Mouse (Mus musculus) right cerebral cortex, postnatal 4 days (tissue): ENCODE data around the gene Rce1.

Experiments
- DNase-seq: peaks from one replicate; pipeline ENCODE4 v3.0.0-alpha.2; 2022

The Rce1 gene

DNA sequence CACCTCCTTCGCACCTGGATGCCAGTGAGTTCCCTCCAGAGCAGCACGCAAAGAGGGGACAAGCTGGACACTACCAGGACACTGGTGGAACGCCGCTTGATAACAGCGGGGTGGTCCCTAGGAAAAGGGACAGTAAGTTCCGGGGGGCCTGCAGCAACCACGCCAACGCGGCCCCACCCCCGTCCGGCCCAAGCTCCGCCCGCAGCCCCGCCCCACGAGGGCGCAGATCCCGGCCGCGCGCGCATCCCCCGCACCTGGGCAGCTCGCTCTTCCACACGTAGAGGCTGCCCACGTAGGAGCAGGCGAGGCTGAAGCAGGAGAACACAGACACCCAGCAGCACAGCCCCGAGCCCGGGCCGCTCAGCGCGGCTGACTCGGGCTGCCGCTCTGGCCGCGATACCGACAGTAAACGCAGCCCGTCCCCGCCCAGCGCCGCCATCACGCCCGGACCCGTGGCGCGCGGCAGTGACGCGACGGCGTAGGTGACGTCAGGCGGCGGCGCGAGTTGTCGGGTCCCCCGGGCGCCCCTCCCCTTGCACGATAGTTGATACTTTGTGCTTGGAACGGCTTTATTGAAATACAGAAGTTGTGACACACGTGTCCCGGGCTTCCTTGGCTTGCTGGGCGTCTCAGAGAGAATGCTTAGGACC, at the start of gene Rce1:
Gene Rce1, minus strand, starts transcription at position 463 of the 650 bp plus-strand sequence.
- DNase-seq = peak; percentile 92

DNA sequence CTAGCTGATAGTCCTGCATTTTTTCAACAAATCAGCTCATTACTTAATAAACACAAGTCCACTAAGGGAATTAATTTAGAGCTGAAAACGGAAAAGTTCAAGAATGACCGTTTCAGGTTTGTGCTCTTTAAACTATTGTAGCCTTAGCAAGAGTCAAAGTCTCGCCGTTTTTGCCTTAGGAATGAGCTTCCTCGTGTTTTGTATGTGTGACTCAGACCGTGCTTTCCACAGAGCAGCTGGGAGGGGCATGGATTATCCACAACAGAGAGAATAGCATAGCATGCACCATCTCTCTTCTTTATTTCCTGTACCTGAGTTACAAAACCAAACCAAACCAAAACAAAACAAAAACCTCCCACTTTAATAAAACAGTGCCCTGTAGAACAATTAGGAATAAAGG, 47.0 kb upstream of the Rce1 start:
- no peak for DNase-seq

GRCm38 (mm10) chr19:4670776-4671175, 45.3 kb upstream of the Rce1 start:
- DNase-seq = no peak

DNA sequence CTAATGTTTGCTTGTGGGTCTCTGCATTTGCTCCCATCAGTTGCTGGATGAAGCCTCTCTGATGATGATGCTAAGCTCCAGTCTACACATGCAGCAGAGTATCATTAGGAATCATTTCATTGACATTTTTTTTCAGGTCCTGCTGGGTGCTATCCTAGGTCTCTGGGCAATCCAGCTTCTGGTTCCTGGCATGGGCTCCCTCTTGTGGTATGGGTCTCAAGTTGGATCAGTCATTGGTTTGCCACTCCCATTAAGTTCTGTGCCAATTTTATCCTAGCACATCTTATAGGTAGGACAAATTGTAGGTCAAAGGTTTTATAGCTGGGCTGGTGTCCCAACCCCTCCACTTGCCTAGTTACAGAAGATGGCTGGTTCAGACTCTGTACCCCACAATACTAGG, 41.4 kb upstream of the Rce1 start:
- no peak for DNase-seq

GRCm38 (mm10) chr19:4658156-4658555, 32.7 kb upstream of the Rce1 start:
- no peak for DNase-seq

DNA sequence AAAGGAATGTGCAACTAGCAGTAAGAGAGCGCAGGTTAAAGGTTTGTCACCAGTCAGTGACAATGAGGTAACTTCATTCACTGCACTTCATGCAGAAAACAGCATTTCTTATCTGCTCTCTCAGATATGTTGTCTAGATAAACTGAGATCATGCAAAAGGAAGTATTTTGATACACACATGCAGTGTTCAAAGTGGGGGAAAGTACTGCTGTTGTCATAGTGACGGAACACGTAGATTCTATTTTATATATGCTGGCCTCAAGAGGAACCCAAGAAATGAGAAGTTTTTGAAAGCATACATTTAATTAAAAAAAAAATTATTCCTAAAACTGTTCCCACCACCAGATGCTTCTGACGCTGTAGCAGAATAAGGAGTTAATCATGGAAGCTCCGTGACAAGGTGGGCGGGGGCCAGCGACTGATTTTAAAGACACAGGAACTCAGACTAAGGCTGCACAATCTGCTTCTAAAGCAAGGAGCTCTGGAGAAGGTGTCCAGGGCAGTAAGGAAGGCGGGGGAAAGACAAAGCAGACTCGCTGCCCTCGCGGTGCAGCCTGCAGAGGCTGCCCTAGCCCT, 21.6 kb upstream of the Rce1 start:
- DNase-seq = peak; percentile 63

DNA sequence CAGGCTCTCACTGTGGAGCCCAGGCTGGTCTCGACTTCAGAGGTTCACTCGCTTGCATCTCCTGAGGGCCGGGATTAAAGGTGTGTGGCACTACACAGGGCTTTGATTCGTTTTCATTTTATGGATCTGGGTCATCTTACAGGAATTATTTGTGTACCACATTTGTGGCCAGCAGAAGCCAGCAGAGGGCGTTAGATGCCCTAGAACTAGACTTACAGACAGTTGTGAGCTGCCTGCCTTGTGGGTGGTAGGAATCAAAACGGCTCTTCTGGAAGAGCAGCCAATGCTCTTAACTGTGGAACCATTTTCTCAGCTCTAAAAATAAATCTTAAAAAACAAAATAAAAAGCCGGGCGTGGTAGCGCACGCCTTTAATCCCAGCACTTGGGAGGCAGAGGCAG, 18.8 kb upstream of the Rce1 start:
- peak; percentile 66 for DNase-seq

GRCm38 (mm10) chr19:4635986-4636385, 10.5 kb upstream of the Rce1 start:
- no peak for DNase-seq

GRCm38 (mm10) chr19:4628819-4629218, 3.4 kb upstream of the Rce1 start:
- DNase-seq = peak; percentile 80

GRCm38 (mm10) chr19:4625829-4626535, 541 bp upstream of the Rce1 start:
- no peak for DNase-seq

GRCm38 (mm10) chr19:4624406-4625178, 849 bp downstream of the Rce1 start:
- no peak for DNase-seq

DNA sequence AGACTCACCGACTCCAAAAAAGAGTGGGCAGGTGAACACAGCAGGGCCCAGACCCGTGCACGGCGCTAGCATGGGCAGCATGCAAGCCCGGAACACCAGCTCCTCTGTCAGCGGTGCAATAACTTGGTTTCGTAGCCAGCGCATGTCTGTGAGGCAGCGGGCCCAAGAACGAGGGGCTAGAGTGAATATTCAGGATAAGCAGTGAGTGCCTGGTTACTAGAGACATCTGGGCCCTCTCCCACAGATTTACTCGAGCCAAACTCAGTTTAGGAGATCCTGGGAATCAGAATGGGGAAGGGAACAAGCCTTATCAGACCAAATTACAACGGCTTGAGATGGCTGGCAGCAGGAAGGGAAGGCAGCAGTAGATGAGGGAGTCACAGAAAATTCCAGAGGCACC, 1.4 kb downstream of the Rce1 start:
- no peak for DNase-seq

GRCm38 (mm10) chr19:4623419-4623818, 2.0 kb downstream of the Rce1 start:
- DNase-seq = no peak

DNA sequence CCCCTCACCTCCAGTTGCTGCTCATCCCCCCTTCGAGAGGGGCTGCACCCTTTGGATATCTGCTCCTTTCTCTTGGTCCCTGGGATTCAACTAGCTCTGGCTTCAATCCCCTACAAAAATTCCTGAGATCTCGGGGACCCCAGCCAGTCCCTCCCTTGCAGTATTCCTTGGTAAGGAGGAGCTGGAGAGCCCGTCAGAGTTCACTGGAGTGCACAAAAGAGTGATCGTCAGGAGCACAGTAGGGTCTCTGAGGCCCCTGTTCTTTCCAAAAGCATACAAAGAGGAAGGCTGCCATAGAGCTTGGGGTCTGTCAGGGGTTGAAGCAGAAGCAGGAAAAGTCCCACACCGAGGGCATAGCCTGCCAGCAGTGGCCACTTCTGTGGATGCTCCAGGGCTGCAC, 2.7 kb downstream of the Rce1 start:
- no peak for DNase-seq

- no peak for DNase-seq
These were observed 4.7 kb downstream of the Rce1 start for GRCm38 (mm10) chr19:4620721-4621120.

DNA sequence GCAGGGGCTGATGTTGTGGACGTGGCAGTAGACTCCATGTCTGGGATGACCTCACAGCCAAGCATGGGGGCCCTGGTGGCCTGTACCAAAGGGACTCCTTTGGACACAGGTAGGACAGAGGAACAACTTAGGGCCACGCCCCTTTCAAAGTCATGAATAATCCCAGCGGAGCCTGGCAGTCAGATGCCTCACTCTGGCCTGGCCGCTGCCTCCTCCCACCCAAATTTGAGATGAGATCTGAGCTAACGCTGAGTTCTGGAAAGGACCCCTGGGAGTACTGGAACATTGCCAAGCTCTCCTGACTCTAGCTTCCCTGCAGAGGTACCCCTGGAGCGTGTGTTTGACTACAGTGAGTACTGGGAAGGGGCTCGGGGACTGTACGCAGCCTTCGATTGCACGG, 6.0 kb downstream of the Rce1 start:
- no peak for DNase-seq

DNA sequence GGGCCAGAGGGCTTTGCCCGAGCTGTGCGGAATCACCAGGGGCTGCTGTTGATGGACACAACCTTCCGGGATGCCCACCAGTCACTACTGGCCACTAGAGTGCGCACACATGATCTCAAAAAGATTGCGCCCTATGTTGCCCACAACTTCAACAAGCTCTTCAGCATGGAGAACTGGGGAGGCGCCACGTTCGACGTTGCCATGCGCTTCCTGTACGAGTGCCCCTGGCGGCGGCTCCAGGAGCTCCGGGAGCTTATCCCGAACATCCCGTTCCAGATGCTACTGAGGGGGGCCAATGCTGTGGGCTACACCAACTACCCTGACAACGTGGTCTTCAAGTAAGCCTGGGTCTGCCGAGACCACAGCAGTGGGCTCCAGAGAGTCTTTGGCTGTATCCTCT, 7.3 kb downstream of the Rce1 start:
- peak; percentile 66 for DNase-seq

DNA sequence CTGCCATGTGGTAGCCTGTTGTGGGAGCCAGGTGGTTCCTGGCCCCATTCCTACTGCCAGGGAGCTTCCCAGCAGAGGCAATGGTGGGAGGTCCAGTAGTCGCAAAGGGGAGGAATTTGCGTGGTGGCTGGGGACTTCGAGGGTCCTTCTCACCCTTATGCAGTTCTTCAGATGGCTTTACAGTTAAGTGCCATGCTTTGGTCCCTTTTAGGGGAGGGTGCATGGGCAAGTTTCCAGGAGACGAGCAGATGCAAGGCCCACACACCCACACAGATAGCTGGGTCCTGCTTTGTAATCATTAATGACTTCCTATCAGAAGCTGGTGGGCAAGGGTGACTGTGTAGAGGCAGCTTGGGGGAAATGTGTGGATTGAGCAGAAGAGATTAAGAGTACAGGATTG, 8.9 kb downstream of the Rce1 start:
- no peak for DNase-seq

GRCm38 (mm10) chr19:4615151-4616093, 10.0 kb downstream of the Rce1 start, which contains the start of gene Lrfn4:
Gene Lrfn4, minus strand, starts transcription at chr19:4615667.
- DNase-seq = peak; percentile 91

DNA sequence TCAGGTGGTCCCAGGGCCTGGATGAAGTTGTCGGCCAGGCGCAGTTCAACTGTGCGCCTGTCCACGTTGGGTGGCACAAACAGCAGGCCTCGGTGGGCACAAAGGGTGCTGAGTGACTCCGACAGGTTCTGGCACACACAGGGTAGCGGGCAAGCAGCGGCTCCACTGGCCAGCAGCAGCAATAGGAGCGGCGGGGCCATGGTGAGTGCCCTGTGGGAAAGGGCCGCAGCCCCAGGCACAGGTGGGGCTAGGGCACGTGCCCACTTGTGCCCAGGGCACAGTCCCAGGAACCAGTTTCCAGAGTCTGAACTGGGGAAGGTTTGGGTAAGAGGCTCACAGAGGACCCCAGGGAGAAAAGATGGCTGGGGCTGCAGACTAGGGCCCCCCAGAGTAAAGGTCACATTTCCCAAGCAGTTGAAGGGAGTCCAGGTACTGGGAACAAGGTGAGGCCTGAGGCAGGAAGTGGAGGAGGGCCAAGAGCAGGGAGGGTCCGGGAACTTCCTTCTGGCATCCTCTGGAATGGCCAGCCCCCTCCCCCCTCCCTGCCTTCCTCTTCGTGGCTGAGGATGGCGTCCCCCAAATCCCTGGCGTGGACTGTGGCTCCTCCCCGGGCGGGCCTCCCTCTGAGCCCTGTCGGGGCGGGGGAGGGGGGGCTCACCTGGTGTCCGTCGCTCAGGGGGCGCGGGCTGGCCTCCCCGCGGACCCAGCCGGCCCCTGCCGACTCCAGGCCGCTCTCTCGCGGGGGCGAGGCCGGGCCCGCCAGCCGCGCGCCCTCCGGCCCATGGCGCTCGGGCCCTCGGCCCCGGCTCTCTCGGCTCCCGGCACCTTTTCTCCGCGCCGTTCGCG, 10.9 kb downstream of the Rce1 start:
- DNase-seq = no peak
